Mouse (Mus musculus) neural tube, embryonic 12.5 days (tissue): ENCODE results near the gene Gm21797. TPM values are rescaled to one million over a fixed set of nuclear protein-coding genes. Genes with fewer than 3 reads are reported as not detected.
"Not testable (repeated sequence)": the region's sequence is repeated elsewhere in the genome, so short reads cannot be mapped to it uniquely, and the experiment has no call there.

ENCODE experiments used
- ATAC-seq: fragments of 200-750 bp; cut with Nextera tagmentation; 2 replicates; pipeline ENCODE4 v1.8.0; 2017; ENCODE audit warnings: low read depth, mild to moderate bottlenecking, moderate TSS enrichment, moderate library complexity; ENCODE audit not compliant: low FRiP score
- H3K27ac ChIP-seq: fragments of 300-500 bp; sonication (generic); 2 replicates; pipeline ENCODE4 v1.5.1; 2016
- H3K27me3 ChIP-seq: fragments of 300-500 bp; sonication (generic); replicated peaks from 2 replicates; pipeline ENCODE4 v1.6.1; 2016; ENCODE audit warnings: mild to moderate bottlenecking
- H3K36me3 ChIP-seq: fragments of 300-500 bp; sonication (generic); 2 replicates; pipeline ENCODE4 v1.6.1; 2016; ENCODE audit warnings: mild to moderate bottlenecking
- H3K4me1 ChIP-seq: fragments of 300-500 bp; sonication (generic); 2 replicates; pipeline ENCODE4 v1.6.1; 2016
- H3K4me2 ChIP-seq: fragments of 300-500 bp; sonication (generic); replicated peaks from 2 replicates; pipeline ENCODE4 v1.6.1; 2016; ENCODE audit warnings: mild to moderate bottlenecking
- H3K4me3 ChIP-seq: fragments of 300-500 bp; sonication (generic); 2 replicates; pipeline ENCODE4 v1.5.1; 2016
- H3K9ac ChIP-seq: fragments of 300-500 bp; sonication (generic); 2 replicates; pipeline ENCODE4 v1.6.1; 2016; ENCODE audit warnings: mild to moderate bottlenecking
- H3K9me3 ChIP-seq: fragments of 300-500 bp; sonication (generic); 2 replicates; pipeline ENCODE4 v1.6.1; 2016; ENCODE audit warnings: mild to moderate bottlenecking
- whole genome bisulfite sequencing: fragments of 180-500 bp; shearing (Covaris S2); methylation state at CpG from one replicate; pipeline ENCODE4 v1.1.7; 2016; 5-methylcytosine and 5-hydroxymethylcytosine counted together
- polyA plus RNA-seq: library from polyadenylated mRNA; unstranded; fragments of >200 nt; fragmentation: Nextera tagmentation; extraction: Ambion mirVana; gene quantifications from 2 replicates; pipeline ENCODE4 v1.2.1, GENCODE M21; 2016

Gm21797 gene
- not detected in 2 replicates for polyA plus RNA-seq

DNA sequence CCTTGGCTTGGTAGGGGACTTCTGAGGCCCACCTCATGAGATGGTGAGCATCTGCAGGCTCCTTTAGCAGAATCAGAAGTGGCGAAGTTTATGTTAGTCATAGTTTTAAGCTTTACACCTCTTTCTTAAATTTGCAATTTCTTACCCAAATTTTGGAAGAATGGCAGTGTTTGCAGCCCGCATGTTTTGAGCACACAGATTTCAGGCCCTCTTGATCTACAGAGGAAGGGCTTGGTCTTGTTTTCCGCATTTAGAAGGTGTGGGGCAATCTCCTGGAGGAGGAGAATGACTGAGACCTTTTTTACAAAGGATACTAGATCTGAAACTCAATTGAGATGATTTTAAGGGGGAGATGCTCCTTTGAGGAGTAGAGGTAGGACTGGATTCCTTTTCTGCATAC lies at the start of gene Gm21797:
TSS of gene Gm21797 (minus strand) at position 101 of the 400 bp plus-strand sequence.
- H3K36me3 ChIP-seq, H3K4me2 ChIP-seq, ATAC-seq, H3K27ac ChIP-seq, H3K9me3 ChIP-seq, H3K4me3 ChIP-seq, H3K27me3 ChIP-seq, H3K4me1 ChIP-seq, H3K9ac ChIP-seq: not testable (repeated sequence)
- no CpG with 5 or more reads among the region's 3 CpGs for WGBS

DNA sequence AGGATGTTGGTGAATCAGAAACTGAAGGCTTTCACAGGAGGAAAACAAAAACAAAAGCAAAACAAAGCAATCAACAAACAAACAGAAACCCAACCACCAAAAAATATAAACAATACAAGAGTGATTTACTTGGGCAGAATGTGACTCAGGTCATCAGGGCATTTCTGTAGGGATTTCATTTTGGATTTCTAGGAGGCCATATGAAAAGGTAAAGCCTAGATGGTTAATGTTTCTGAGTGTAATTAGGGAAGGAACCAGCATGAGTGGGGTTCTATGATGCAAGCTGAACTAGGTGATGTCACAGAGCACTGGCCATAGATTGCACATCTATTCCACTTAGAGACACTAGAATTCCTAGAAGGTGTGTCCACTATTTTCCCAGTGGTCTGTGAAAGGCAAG lies 29.0 kb upstream of the Gm21797 start, which contains the start of gene Gm20795:
TSS of gene Gm20795 (plus strand) at position 301 of the 400 bp plus-strand sequence.
- not testable (repeated sequence) for H3K4me3 ChIP-seq, H3K9ac ChIP-seq, H3K27me3 ChIP-seq, H3K36me3 ChIP-seq, ATAC-seq, H3K4me2 ChIP-seq, H3K4me1 ChIP-seq, H3K27ac ChIP-seq, H3K9me3 ChIP-seq

Other genes with a start within 250 kb of the Gm21797 start
- gene Gm21852, start 123.8 kb downstream of the Gm21797 start, polyA plus RNA-seq: not detected in 2 replicates
- not detected in 2 replicates for gene Gm20795, start 29.1 kb upstream of the Gm21797 start, polyA plus RNA-seq